Mouse (Mus musculus) embryonic fibroblast, embryonic 13.5 days (primary cell): ENCODE results near the gene Mbd3.

ENCODE experiments used
- CTCF ChIP-seq: IDR thresholded peaks from 2 replicates; pipeline ENCODE4 v1.5.1; 2011; ENCODE audit warnings: mild to moderate bottlenecking, control low read depth, low read length, moderate library complexity, borderline replicate concordance; ENCODE audit not compliant: insufficient read depth
- POLR2A ChIP-seq: IDR thresholded peaks from 2 replicates; pipeline ENCODE4 v1.6.1; 2011; ENCODE audit warnings: low read depth, mild to moderate bottlenecking, control low read depth, low read length, moderate library complexity

DNA sequence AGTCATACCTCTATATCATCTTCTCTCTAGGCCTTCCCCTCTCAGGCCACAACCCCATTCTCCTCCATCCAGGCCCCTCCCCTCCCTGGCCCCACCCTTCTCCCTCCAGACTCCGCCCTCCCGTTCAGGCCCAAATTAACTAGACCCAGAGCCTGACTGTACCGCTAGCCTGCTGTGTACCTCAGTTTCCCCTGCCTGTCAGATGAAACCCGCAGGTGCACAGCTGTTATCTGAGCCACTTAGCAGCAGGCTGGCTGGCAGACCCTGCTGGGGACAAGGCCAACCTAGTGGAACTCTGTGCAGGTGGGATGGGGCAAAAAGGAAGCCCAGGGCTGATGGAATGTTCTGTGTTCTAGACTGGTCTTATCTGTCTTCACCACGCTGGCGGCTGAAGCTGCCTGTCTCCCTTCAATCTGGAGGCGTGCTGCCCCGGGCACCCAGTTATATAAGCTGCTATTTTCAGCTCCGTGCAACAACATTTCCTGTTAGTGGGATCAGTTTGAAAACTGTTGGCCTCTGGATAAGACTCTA lies 55.2 kb downstream of the Mbd3 start:
- TF ChIP-seq POLR2A (no peak), CTCF (no peak)
